Comparison of ENCODE assay signal across 19 mouse cellular contexts in the genomic region with DNA sequence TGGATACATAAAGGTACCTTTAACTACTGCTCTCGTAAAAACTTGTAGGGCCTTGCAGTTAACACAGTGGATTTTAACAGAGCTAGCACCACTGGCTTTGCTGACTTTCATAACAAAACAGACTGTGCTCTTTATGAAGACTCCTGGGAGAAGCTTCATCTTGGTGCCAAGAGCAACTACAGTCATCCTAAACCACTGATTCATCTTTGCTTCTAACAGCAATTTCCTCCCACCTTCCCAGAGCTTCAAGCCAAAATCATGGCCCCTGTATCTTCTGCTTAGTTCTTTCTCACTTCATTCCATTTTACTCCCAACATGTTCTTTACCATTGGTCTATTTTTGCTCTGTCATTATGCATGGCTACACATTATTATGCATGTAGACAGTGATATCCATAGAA.
DNase-seq lines count a peak whose midpoint lies in the region; ATAC-seq lines count a peak whose summit lies in the region.
"Had no signal": no experiment of that assay in that cellular context is flagged by ENCODE, and none has a peak within 500 bp of the region (broad histone marks: within the 10 kb centered on the region; RNA-seq: fewer than 3 reads in every experiment).

No protein-coding gene starts in this region.

- peak; percentile 97 for ATAC-seq in frontal cortex, adult (ENCODE audit: low TSS enrichment)
- ATAC-seq: forebrain, embryonic 15.5 days had no signal

- no peak for DNase-seq in frontal cortex, postnatal 10 days (ENCODE audit: low spot score in 2 of 2)
- DNase-seq in layer of hippocampus, adult 9-11 months, result peak; percentile 19
- no peak for DNase-seq in layer of hippocampus, postnatal 10 days (ENCODE audit: low spot score in 2 of 2)
- DNase-seq in right cerebral cortex, adult 2 months (ENCODE audit: low spot score in 2 of 2), result peak; percentile 27 to 39
- DNase-seq in right cerebral cortex, postnatal 10 days (ENCODE audit: low spot score in 2 of 2), result no peak
- peak; percentile 67 for DNase-seq in telencephalon, adult 2 months (ENCODE audit: low read depth, low spot score)
- DNase-seq in lung, postnatal 14 days, result no peak
- DNase-seq: adrenal gland, postnatal 10 days; adrenal gland, postnatal 36 days; cerebellum, adult 11 months; cerebellum, adult 2 months; cerebellum, adult 9-11 months; cerebellum, postnatal 25 days; embryo, embryonic 11 days; gastrocnemius, postnatal 10 days; gastrocnemius, postnatal 36 days; heart, adult 2 months had no signal

Comparison
In these comparisons a context has a peak if more than half of its experiments do, and no peak if none do; other contexts are left out.
1. DNase-seq: peak in layer of hippocampus, adult 9-11 months (single experiment), right cerebral cortex, adult 2 months (2 of 2) and telencephalon, adult 2 months (single experiment); none in frontal cortex, postnatal 10 days (0 of 2), layer of hippocampus, postnatal 10 days (0 of 2), right cerebral cortex, postnatal 10 days (0 of 2) and lung, postnatal 14 days (single experiment).